Mouse (Mus musculus): ENCODE measurements around the gene Hpcal1.

Hpcal1 gene

GRCm38 (mm10) chr12:17690564-17691281 is at the start of gene Hpcal1:
TSS of gene Hpcal1 (plus strand) at chr12:17690856.
- DNase-seq = peak; percentile 92

GRCm38 (mm10) chr12:17641269-17641668 is 49.4 kb upstream of the Hpcal1 start:
- DNase-seq = no peak

GRCm38 (mm10) chr12:17644385-17645222 is 46.1 kb upstream of the Hpcal1 start:
- no peak for DNase-seq

GRCm38 (mm10) chr12:17646457-17646856 is 44.2 kb upstream of the Hpcal1 start:
- no peak for DNase-seq

GRCm38 (mm10) chr12:17651223-17652095 is 39.2 kb upstream of the Hpcal1 start:
- no peak for DNase-seq

- no peak for DNase-seq
Observed at GRCm38 (mm10) chr12:17652216-17653050, 38.2 kb upstream of the Hpcal1 start.

GRCm38 (mm10) chr12:17653051-17653783 is 37.4 kb upstream of the Hpcal1 start:
- DNase-seq = no peak

GRCm38 (mm10) chr12:17657561-17658195 is 33.0 kb upstream of the Hpcal1 start:
- DNase-seq = no peak

- DNase-seq = no peak
Observed at GRCm38 (mm10) chr12:17658521-17658920, 32.1 kb upstream of the Hpcal1 start.

GRCm38 (mm10) chr12:17661483-17661920 is 29.2 kb upstream of the Hpcal1 start:
- DNase-seq = no peak

GRCm38 (mm10) chr12:17663991-17664635 is 26.5 kb upstream of the Hpcal1 start:
- DNase-seq = no peak

GRCm38 (mm10) chr12:17665906-17666326 is 24.7 kb upstream of the Hpcal1 start:
- DNase-seq = no peak

GRCm38 (mm10) chr12:17666616-17667015 is 24.0 kb upstream of the Hpcal1 start:
- DNase-seq = no peak

- no peak for DNase-seq
Observed at GRCm38 (mm10) chr12:17673729-17674128, 16.9 kb upstream of the Hpcal1 start.

GRCm38 (mm10) chr12:17674182-17674812 is 16.4 kb upstream of the Hpcal1 start:
- DNase-seq = no peak

- no peak for DNase-seq
Observed at GRCm38 (mm10) chr12:17677743-17678142, 12.9 kb upstream of the Hpcal1 start.

GRCm38 (mm10) chr12:17679571-17679970 is 11.1 kb upstream of the Hpcal1 start:
- DNase-seq = no peak

GRCm38 (mm10) chr12:17682161-17682560 is 8.5 kb upstream of the Hpcal1 start:
- DNase-seq = no peak

- no peak for DNase-seq
Observed at GRCm38 (mm10) chr12:17684315-17684714, 6.3 kb upstream of the Hpcal1 start.

GRCm38 (mm10) chr12:17686116-17686515 is 4.5 kb upstream of the Hpcal1 start:
- DNase-seq = no peak

Measured in right cerebral cortex, adult 18-20 months (tissue).